Mouse (Mus musculus): Measurements from ENCODE around the gene Ireb2.
A peak's percentile ranks its signal among the peaks of the same experiment; 100 is the strongest.
"Not testable (repeated sequence)": the region's sequence is repeated elsewhere in the genome, so short reads cannot be mapped to it uniquely, and the experiment has no call there.

Ireb2 gene

GRCm38 (mm10) chr9:54897097-54897496, 33.5 kb downstream of the Ireb2 start:
- no peak for DNase-seq (ENCODE audit: low spot score in 2 of 2)

- DNase-seq (ENCODE audit: low spot score in 2 of 2), result no peak
These were observed 45.9 kb downstream of the Ireb2 start for GRCm38 (mm10) chr9:54909446-54909845.

GRCm38 (mm10) chr9:54915576-54915975, 52.0 kb downstream of the Ireb2 start:
- DNase-seq (ENCODE audit: low spot score in 2 of 2), result no peak

- DNase-seq (ENCODE audit: low spot score in 2 of 2), result no peak
These were observed 52.8 kb downstream of the Ireb2 start for GRCm38 (mm10) chr9:54916401-54916800.

- DNase-seq (ENCODE audit: low spot score in 2 of 2), result peak; percentile 82 to 88
These were observed 53.6 kb downstream of the Ireb2 start, which contains the start of gene Hykk for GRCm38 (mm10) chr9:54917010-54917677. Gene Hykk, plus strand, starts transcription at chr9:54917283.

GRCm38 (mm10) chr9:54918191-54918590, 54.6 kb downstream of the Ireb2 start:
- DNase-seq (ENCODE audit: low spot score in 2 of 2), result no peak

- DNase-seq (ENCODE audit: low spot score in 2 of 2), result no peak
These were observed 55.2 kb downstream of the Ireb2 start for GRCm38 (mm10) chr9:54918781-54919180.

- DNase-seq (ENCODE audit: low spot score in 2 of 2), result no peak
These were observed 56.4 kb downstream of the Ireb2 start for GRCm38 (mm10) chr9:54919946-54920345.

GRCm38 (mm10) chr9:54930741-54931140, 67.2 kb downstream of the Ireb2 start:
- DNase-seq (ENCODE audit: low spot score in 2 of 2), result no peak

- DNase-seq (ENCODE audit: low spot score in 2 of 2), result no peak
These were observed 68.2 kb downstream of the Ireb2 start for GRCm38 (mm10) chr9:54931765-54932164.

- no peak for DNase-seq (ENCODE audit: low spot score in 2 of 2)
These were observed 68.8 kb downstream of the Ireb2 start for GRCm38 (mm10) chr9:54932379-54932778.

- DNase-seq (ENCODE audit: low spot score in 2 of 2), result no peak
These were observed 78.5 kb downstream of the Ireb2 start for GRCm38 (mm10) chr9:54942071-54942470.

GRCm38 (mm10) chr9:54944467-54944866, 80.9 kb downstream of the Ireb2 start:
- DNase-seq (ENCODE audit: low spot score in 2 of 2), result no peak

- peak in 1 of 2 experiments; percentile 41 for DNase-seq (ENCODE audit: low spot score in 2 of 2)
These were observed 82.7 kb downstream of the Ireb2 start for GRCm38 (mm10) chr9:54946256-54946655.

GRCm38 (mm10) chr9:54949465-54949864, 85.9 kb downstream of the Ireb2 start:
- DNase-seq (ENCODE audit: low spot score in 2 of 2), result no peak

GRCm38 (mm10) chr9:54950162-54950561, 86.6 kb downstream of the Ireb2 start:
- DNase-seq (ENCODE audit: low spot score in 2 of 2), result not testable (repeated sequence)

GRCm38 (mm10) chr9:54950575-54951321, 87.2 kb downstream of the Ireb2 start, which contains the start of the genes Psma4 and AY074887:
Gene Psma4, plus strand, starts transcription at chr9:54950790.
Gene AY074887, minus strand, starts transcription at chr9:54950998.
- DNase-seq (ENCODE audit: low spot score in 2 of 2), result peak; percentile 90

GRCm38 (mm10) chr9:54961059-54961458, 97.5 kb downstream of the Ireb2 start:
- no peak for DNase-seq (ENCODE audit: low spot score in 2 of 2)
